Mouse (Mus musculus) T-helper 17 cell (primary cell): ENCODE data around the gene Yae1d1.

Experiments used
- in situ Hi-C, 2 experiments: fragments of 300-600 bp; cut with MboI, MseI; formaldehyde crosslinking; loops; 1 replicate in 1 of 2; 2 replicates in 1 of 2; pipeline ENCODE4 v1.15.1; 2025; ENCODE audit warnings: high pct_unique_total_duplicates in 2 of 2

The Yae1d1 gene

GRCm38 (mm10) chr13:17992697-17993514, at the start of gene Yae1d1:
Gene Yae1d1, minus strand, starts transcription at chr13:17993349.
- in situ Hi-C loops = loop anchor here in 1 of 2 experiments (5.0 kb wide), 1 partner anchor 46 kb away; no protein-coding TSS in a partner anchor

GRCm38 (mm10) chr13:18038814-18039213, 45.7 kb upstream of the Yae1d1 start:
- in situ Hi-C loops = no loop called here

- in situ Hi-C loops = no loop called here
These were observed 23.5 kb upstream of the Yae1d1 start for GRCm38 (mm10) chr13:18016604-18017003.

GRCm38 (mm10) chr13:18013205-18013604, 20.1 kb upstream of the Yae1d1 start:
- in situ Hi-C loops = no loop called here

- in situ Hi-C loops = no loop called here
These were observed 17.9 kb upstream of the Yae1d1 start for GRCm38 (mm10) chr13:18011055-18011454.

- in situ Hi-C loops = loop anchor here in 1 of 2 experiments (5.0 kb wide), 1 partner anchor 46 kb away; no protein-coding TSS in a partner anchor
These were observed 332 bp upstream of the Yae1d1 start for GRCm38 (mm10) chr13:17993515-17993847.

GRCm38 (mm10) chr13:17992009-17992408, 1.1 kb downstream of the Yae1d1 start:
- in situ Hi-C loops = loop anchor here in 1 of 2 experiments (5.0 kb wide), 1 partner anchor 45 kb away; no protein-coding TSS in a partner anchor

GRCm38 (mm10) chr13:17983194-17983593, 10.0 kb downstream of the Yae1d1 start:
- in situ Hi-C loops = loop anchor here in 1 of 2 experiments (5.0 kb wide), 1 partner anchor 146 kb away; no protein-coding TSS in a partner anchor

GRCm38 (mm10) chr13:17982634-17983033, 10.5 kb downstream of the Yae1d1 start:
- in situ Hi-C loops = loop anchor here in 1 of 2 experiments (5.0 kb wide), 1 partner anchor 145 kb away; no protein-coding TSS in a partner anchor

GRCm38 (mm10) chr13:17976854-17977739, 16.1 kb downstream of the Yae1d1 start:
- in situ Hi-C loops = no loop called here

- in situ Hi-C loops = no loop called here
These were observed 17.3 kb downstream of the Yae1d1 start for GRCm38 (mm10) chr13:17975891-17976290.

GRCm38 (mm10) chr13:17975457-17975856, 17.7 kb downstream of the Yae1d1 start:
- in situ Hi-C loops = no loop called here

- in situ Hi-C loops = loop anchor here (5.0 to 25.0 kb wide), 3 partner anchors 82 to 1487 kb away; no protein-coding TSS in a partner anchor
These were observed 18.4 kb downstream of the Yae1d1 start for GRCm38 (mm10) chr13:17974734-17975133.

- in situ Hi-C loops = loop anchor here in 1 of 2 experiments (25.0 kb wide), 1 partner anchor 1473 kb away; no protein-coding TSS in a partner anchor
These were observed 32.5 kb downstream of the Yae1d1 start for GRCm38 (mm10) chr13:17960613-17961012.

- in situ Hi-C loops = loop anchor here in 1 of 2 experiments (25.0 kb wide), 1 partner anchor 1467 kb away; no protein-coding TSS in a partner anchor
These were observed 38.9 kb downstream of the Yae1d1 start for GRCm38 (mm10) chr13:17954282-17954681.

- in situ Hi-C loops = loop anchor here in 1 of 2 experiments (25.0 kb wide), 1 partner anchor 1463 kb away; no protein-coding TSS in a partner anchor
These were observed 42.6 kb downstream of the Yae1d1 start for GRCm38 (mm10) chr13:17950581-17950980.

GRCm38 (mm10) chr13:17949555-17949954, 43.6 kb downstream of the Yae1d1 start:
- in situ Hi-C loops = loop anchor here in 1 of 2 experiments (5.0 kb wide), 1 partner anchor 43 kb away; the partner anchor contains the start of gene Yae1d1

GRCm38 (mm10) chr13:17944078-17944917, 48.9 kb downstream of the Yae1d1 start, which contains the start of gene Rala:
Gene Rala, minus strand, starts transcription at chr13:17944239.
- in situ Hi-C loops = no loop called here

GRCm38 (mm10) chr13:17943306-17944077, 49.7 kb downstream of the Yae1d1 start:
- in situ Hi-C loops = no loop called here

- in situ Hi-C loops = no loop called here
These were observed 50.8 kb downstream of the Yae1d1 start for GRCm38 (mm10) chr13:17942338-17942737.
